Mouse (Mus musculus): ENCODE measurements at regions not wholly inside any gene's neighbourhood (a gene's known extent, or its start where the extent isn't known, plus 50 kb on each side); places are given as distances from the start of the nearest gene placed in this dataset.

DNA sequence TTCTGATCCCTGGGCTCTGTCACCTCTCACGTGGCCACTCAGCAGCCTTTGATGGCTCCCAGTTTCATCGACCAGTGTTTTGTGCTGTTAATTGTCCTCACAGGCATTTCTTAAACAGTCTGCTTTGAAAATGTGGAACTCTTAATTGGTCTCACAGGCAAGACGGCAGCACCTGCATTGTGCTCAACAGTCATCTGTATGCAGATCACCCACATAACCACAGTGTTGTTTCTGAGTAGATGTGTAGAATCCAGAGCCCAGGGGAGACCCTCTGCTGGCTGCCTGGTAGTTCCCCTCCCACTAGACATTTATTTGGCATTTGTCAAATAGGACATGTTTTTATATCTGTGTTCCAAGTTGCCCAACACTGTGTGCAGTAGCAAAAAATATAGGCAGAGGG lies 304.3 kb downstream of the Nucb2 start:
- no peak overlapping the region for H3K9ac ChIP-seq (replicated peaks)
- no peak overlapping the region for H3K27ac ChIP-seq (replicated peaks)
- no peaks in the 10 kb centered on the region for H3K9me3 ChIP-seq
- no peaks in the 10 kb centered on the region for H3K36me3 ChIP-seq
- no peak for ATAC-seq (ENCODE audit: low FRiP score, low read depth)
- H3K4me3 ChIP-seq = no peak overlapping the region
- peaks cover 8% of the 10 kb centered on the region; the same call in 1 of the 2 replicates for H3K4me1 ChIP-seq
- WGBS = 52% methylated on average over 3 of the region's 3 CpGs
- no peak overlapping the region for H3K4me2 ChIP-seq (replicated peaks)
- H3K27me3 ChIP-seq = no peaks in the 10 kb centered on the region

- H3K4me1 ChIP-seq = no peaks in the 10 kb centered on the region
- 91% methylated on average over 2 of the region's 2 CpGs for WGBS
Measured at GRCm38 (mm10) chr7:116816494-116816893, 312.3 kb downstream of the Nucb2 start.

DNA sequence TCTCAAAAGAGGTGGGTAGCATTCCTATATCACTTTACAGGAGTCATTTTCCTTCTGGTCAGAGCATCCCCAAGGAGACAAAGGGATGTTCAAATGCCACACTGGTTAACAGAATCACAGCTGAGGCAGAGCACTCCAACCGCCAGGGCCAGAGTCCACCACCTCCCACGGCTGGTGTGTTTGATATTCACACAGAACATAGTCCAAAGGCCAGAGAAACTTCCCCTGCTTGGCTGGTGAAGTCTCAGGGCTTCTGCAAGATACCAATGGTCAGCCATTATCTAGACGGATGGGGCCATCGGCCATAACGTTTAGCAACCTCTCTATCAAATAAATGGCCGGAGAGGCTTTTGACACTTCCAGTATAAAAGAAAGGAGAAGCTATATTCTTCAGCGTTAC lies 313.8 kb downstream of the Nucb2 start:
- WGBS = 85% methylated on average over 7 of the region's 7 CpGs
- Histone ChIP-seq H3K4me1 (no peaks in the 10 kb centered on the region), H3K36me3 (no peaks in the 10 kb centered on the region), H3K4me3 (no peak overlapping the region), H3K27me3 (no peaks in the 10 kb centered on the region), H3K9ac (replicated peaks) (no peak overlapping the region), H3K4me2 (replicated peaks) (no peak overlapping the region), H3K9me3 (no peaks in the 10 kb centered on the region), H3K27ac (replicated peaks) (no peak overlapping the region)
- no peak for ATAC-seq (ENCODE audit: low FRiP score, low read depth)

More at GRCm38 (mm10) chr7:116816494-116816893, 312.3 kb downstream of the Nucb2 start:
- Histone ChIP-seq H3K9ac (replicated peaks) (no peak overlapping the region), H3K36me3 (no peaks in the 10 kb centered on the region), H3K4me3 (no peak overlapping the region), H3K4me2 (replicated peaks) (no peak overlapping the region), H3K27me3 (no peaks in the 10 kb centered on the region), H3K9me3 (no peaks in the 10 kb centered on the region), H3K27ac (replicated peaks) (no peak overlapping the region)
- no peak for ATAC-seq (ENCODE audit: low FRiP score, low read depth)

GRCm38 (mm10) chr7:116820613-116821012 lies 316.4 kb downstream of the Nucb2 start:
- Histone ChIP-seq H3K9ac (replicated peaks) (no peak overlapping the region), H3K4me3 (no peak overlapping the region), H3K4me1 (no peaks in the 10 kb centered on the region), H3K27me3 (no peaks in the 10 kb centered on the region), H3K36me3 (no peaks in the 10 kb centered on the region), H3K9me3 (no peaks in the 10 kb centered on the region), H3K4me2 (replicated peaks) (no peak overlapping the region), H3K27ac (replicated peaks) (no peak overlapping the region)
- 90% methylated on average over 5 of the region's 5 CpGs for WGBS
- no peak for ATAC-seq (ENCODE audit: low FRiP score, low read depth)

DNA sequence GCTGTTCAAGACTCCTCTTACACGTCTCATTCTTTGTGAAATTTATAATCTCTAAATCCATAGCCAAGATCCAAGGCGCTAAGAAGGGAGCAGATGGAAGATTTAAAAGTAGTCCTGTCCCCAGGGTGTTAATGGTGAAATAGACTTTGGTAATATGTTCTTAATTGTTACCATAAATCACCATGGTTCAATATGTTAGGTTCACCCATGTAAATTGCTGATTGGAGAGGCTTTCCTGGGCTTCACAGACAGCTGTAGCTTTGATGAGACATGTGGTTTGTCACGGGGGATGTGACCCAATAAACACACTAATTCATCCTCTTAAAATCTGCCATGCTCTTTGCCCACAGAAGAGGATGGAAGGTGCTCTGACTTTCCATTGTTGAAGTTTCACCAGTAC lies 338.7 kb downstream of the Nucb2 start:
- ATAC-seq (ENCODE audit: low FRiP score, low read depth) = no peak
- no peaks in the 10 kb centered on the region for H3K4me1 ChIP-seq

DNA sequence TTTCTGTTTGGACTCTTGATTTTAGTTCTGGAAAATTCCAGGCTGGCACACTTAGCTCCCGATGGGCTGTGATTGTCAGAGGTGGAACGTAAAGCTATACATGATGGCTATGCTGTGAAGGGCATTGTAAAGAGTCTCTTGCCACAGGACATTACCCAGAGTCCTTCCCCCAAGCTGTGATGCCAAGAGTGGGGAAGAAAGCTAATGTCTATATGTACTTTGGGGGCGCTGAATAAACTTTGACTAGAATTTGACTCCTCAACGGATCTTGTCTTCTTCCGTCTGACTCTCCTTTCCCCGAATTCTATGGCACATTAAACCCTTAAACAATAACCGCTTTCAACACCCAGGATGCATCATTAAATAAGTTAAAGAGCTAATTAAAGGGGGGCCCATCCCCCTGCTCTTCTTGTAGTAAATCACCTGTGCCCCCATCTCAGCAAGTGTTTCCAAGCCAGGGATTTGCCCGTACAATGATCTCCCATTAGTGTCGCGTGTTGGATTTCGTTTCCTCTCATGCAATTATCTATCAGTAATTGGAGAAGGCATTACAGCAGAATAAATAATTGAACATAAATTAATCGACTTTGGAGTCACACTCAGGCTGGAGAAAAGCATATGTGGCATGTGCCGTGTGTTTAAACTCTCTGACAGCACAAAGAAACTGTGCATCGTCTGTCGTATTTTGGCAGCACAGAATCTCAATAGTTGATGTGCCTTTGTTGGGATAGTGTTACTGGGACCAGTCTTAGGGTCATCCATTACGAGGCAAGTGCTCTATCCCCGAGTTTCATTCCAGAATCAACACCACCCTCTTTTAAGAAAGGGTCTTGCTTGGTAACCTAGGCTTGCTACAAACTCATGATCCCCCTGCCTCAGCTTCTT lies 343.9 kb downstream of the Nucb2 start:
- Histone ChIP-seq H3K27ac (replicated peaks) (no peak overlapping the region), H3K27me3 (no peaks in the 10 kb centered on the region), H3K36me3 (no peaks in the 10 kb centered on the region), H3K4me1 (no peaks in the 10 kb centered on the region), H3K9me3 (no peaks in the 10 kb centered on the region), H3K9ac (replicated peaks) (no peak overlapping the region), H3K4me2 (replicated peaks) (no peak overlapping the region), H3K4me3 (no peak overlapping the region)
- no peak for ATAC-seq (ENCODE audit: low FRiP score, low read depth)
- 88% methylated on average over 17 of the region's 17 CpGs for WGBS

More for the DNA sequence above, 338.7 kb downstream of the Nucb2 start:
- WGBS = 65% methylated on average over 3 of the region's 3 CpGs
- Histone ChIP-seq H3K4me3 (no peak overlapping the region), H3K4me2 (replicated peaks) (no peak overlapping the region), H3K27ac (replicated peaks) (no peak overlapping the region), H3K9me3 (no peaks in the 10 kb centered on the region), H3K27me3 (no peaks in the 10 kb centered on the region), H3K36me3 (no peaks in the 10 kb centered on the region), H3K9ac (replicated peaks) (no peak overlapping the region)

DNA sequence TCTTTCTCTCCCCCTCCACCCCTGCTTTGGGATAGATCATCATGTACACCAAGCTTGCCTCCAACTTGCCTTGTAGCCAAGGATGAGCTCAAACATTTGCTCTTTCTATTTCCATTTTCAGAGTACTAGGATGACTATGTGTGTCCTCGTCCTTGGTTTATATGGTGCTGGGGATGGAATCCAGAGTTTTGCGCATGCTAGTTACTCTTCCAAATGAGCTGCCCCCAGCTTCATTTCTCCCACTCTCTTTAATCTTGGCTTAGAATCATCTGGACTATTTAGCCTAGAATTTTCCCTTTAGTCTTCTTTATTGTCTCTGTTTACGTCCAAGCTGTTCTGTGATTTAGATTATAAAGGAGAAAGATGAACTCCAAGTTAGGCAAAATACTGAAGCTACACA lies 349.2 kb downstream of the Nucb2 start:
- 89% methylated on average over 3 of the region's 3 CpGs for WGBS

GRCm38 (mm10) chr7:116857141-116857540 lies 353.0 kb downstream of the Nucb2 start:
- no peak overlapping the region for H3K27ac ChIP-seq (replicated peaks)
- no peaks in the 10 kb centered on the region for H3K4me1 ChIP-seq
- no peaks in the 10 kb centered on the region for H3K27me3 ChIP-seq
- H3K9me3 ChIP-seq = no peaks in the 10 kb centered on the region
- ATAC-seq (ENCODE audit: low FRiP score, low read depth) = no peak
- H3K36me3 ChIP-seq = no peaks in the 10 kb centered on the region
- no peak overlapping the region for H3K4me3 ChIP-seq
- H3K4me2 ChIP-seq (replicated peaks) = no peak overlapping the region
- H3K9ac ChIP-seq (replicated peaks) = no peak overlapping the region
- WGBS = 75% methylated on average over 5 of the region's 5 CpGs

More for the DNA sequence above, 349.2 kb downstream of the Nucb2 start:
- Histone ChIP-seq H3K27me3 (no peaks in the 10 kb centered on the region), H3K36me3 (no peaks in the 10 kb centered on the region), H3K4me2 (replicated peaks) (no peak overlapping the region), H3K4me3 (no peak overlapping the region), H3K4me1 (no peaks in the 10 kb centered on the region), H3K27ac (replicated peaks) (no peak overlapping the region), H3K9me3 (no peaks in the 10 kb centered on the region), H3K9ac (replicated peaks) (no peak overlapping the region)
- no peak for ATAC-seq (ENCODE audit: low FRiP score, low read depth)

- H3K4me3 ChIP-seq = no peak overlapping the region
- H3K9ac ChIP-seq (replicated peaks) = no peak overlapping the region
- no peak overlapping the region for H3K27ac ChIP-seq (replicated peaks)
- no peak for ATAC-seq (ENCODE audit: low FRiP score, low read depth)
- H3K27me3 ChIP-seq = no peaks in the 10 kb centered on the region
- H3K4me2 ChIP-seq (replicated peaks) = no peak overlapping the region
- no peaks in the 10 kb centered on the region for H3K36me3 ChIP-seq
- H3K9me3 ChIP-seq = no peaks in the 10 kb centered on the region
- no peaks in the 10 kb centered on the region for H3K4me1 ChIP-seq
- WGBS = 90% methylated on average over 4 of the region's 4 CpGs
Measured at GRCm38 (mm10) chr7:116857744-116858143, 353.6 kb downstream of the Nucb2 start.

DNA sequence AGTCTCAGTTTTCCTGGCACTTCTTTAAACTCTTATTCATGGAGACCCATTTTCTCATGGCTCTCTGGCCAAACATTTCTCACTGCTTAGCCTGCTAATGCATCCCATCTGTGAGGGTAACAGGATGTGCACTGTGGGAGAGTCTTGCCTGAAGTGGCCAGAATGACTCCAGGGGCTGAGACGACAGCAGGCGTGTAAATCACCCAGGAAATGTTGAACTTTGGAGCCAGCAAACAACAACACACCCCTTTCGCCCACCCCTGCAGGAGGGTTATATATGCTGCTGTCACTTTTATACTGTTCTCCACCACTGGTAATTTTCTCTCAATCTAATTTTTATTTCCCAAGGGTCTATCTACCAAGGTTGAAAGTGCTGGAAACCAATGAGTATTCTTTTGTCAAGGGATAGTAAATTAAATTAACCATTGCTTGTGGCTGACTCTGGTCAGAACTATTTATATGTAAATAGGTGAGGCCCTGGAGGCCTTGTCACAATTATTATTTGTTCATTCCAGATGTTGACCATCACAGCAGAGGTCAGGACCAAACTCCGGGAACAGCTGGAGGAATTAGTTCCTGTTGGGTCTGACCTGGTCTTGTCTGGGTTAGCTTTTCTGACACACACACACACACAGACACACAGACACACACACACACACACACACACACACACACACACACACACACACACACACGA lies 378.2 kb downstream of the Nucb2 start:
- no peaks in the 10 kb centered on the region for H3K36me3 ChIP-seq
- no peak for ATAC-seq (ENCODE audit: low FRiP score, low read depth)
- no peaks in the 10 kb centered on the region for H3K9me3 ChIP-seq

DNA sequence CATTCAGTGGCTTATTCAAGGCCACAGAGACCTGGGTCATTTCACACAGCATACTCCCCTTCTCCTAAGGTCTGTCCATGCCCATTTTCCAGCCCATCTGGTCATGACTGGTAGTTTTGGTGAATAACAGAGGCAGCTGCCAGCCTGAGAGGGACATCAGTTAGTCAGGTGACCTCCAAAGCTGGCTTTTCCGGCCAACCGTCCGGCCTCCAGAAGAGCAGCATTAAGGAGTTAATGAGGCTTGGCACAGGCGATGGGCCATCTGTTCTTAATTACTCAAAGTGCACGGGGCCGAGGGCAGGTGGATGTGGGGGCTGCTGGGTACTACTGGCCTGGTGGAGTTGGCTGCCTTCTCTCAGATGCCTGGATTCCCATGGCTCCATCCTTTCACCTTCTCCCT lies 389.7 kb downstream of the Nucb2 start:
- WGBS = 78% methylated on average over 6 of the region's 6 CpGs
- Histone ChIP-seq H3K36me3 (no peaks in the 10 kb centered on the region), H3K9ac (replicated peaks) (no peak overlapping the region), H3K9me3 (no peaks in the 10 kb centered on the region), H3K4me2 (replicated peaks) (no peak overlapping the region), H3K4me1 (no peaks in the 10 kb centered on the region), H3K27me3 (no peaks in the 10 kb centered on the region), H3K27ac (replicated peaks) (no peak overlapping the region), H3K4me3 (no peak overlapping the region)
- no peak for ATAC-seq (ENCODE audit: low FRiP score, low read depth)

More for the DNA sequence above, 378.2 kb downstream of the Nucb2 start:
- Histone ChIP-seq H3K27me3 (no peaks in the 10 kb centered on the region), H3K4me2 (replicated peaks) (no peak overlapping the region), H3K4me1 (no peaks in the 10 kb centered on the region), H3K4me3 (no peak overlapping the region), H3K27ac (replicated peaks) (no peak overlapping the region), H3K9ac (replicated peaks) (no peak overlapping the region)
- WGBS = 71% methylated on average over 5 of the region's 5 CpGs

GRCm38 (mm10) chr7:116915797-116916196 lies 411.6 kb downstream of the Nucb2 start:
- no peak overlapping the region for H3K27ac ChIP-seq (replicated peaks)
- H3K36me3 ChIP-seq = no peaks in the 10 kb centered on the region
- no peak for ATAC-seq (ENCODE audit: low FRiP score, low read depth)
- H3K9me3 ChIP-seq = no peaks in the 10 kb centered on the region
- H3K4me1 ChIP-seq = no peaks in the 10 kb centered on the region
- WGBS = 78% methylated on average over 6 of the region's 6 CpGs
- no peak overlapping the region for H3K4me3 ChIP-seq
- no peak overlapping the region for H3K9ac ChIP-seq (replicated peaks)
- H3K27me3 ChIP-seq = no peaks in the 10 kb centered on the region
- H3K4me2 ChIP-seq (replicated peaks) = no peak overlapping the region

Data from midbrain, embryonic 12.5 days (tissue).